Mouse (Mus musculus) cerebellum, adult 2 months (tissue): ENCODE data around the gene Gm16253. TPM values are rescaled to one million over a fixed set of nuclear protein-coding genes. Genes with fewer than 3 reads are reported as not detected.

Experiments
- DNase-seq, 2 experiments: peaks; one replicate each; pipeline ENCODE4 v3.0.0; 2021
- H3K27ac ChIP-seq: fragments of 200-500 bp; 2 replicates; pipeline ENCODE4 v1.5.1; 2012; ENCODE audit warnings: low read length, control low read depth, inconsistent platforms; ENCODE audit not compliant: insufficient read depth
- H3K27me3 ChIP-seq: fragments of 200-500 bp; 2 replicates; pipeline ENCODE4 v1.6.1; 2012; ENCODE audit warnings: inconsistent platforms, mild to moderate bottlenecking, low read length, moderate library complexity; ENCODE audit not compliant: control insufficient read depth, insufficient read depth
- H3K4me1 ChIP-seq: fragments of 200-500 bp; 2 replicates; pipeline ENCODE4 v1.6.1; 2011; ENCODE audit warnings: low read length; ENCODE audit not compliant: control insufficient read depth, insufficient read depth
- H3K4me3 ChIP-seq: fragments of 200-500 bp; replicated peaks from 2 replicates; pipeline ENCODE3; 2011; ENCODE audit warnings: mild to moderate bottlenecking, low read depth, low read length, control low read depth; ENCODE audit not compliant: insufficient read depth
- CTCF ChIP-seq: fragments of 200-500 bp; IDR thresholded peaks from 2 replicates; pipeline ENCODE4 v1.5.1; 2011; ENCODE audit warnings: low read depth, mild to moderate bottlenecking, control low read depth, low read length, moderate library complexity, borderline replicate concordance; ENCODE audit not compliant: insufficient read depth
- POLR2A ChIP-seq: fragments of 200-500 bp; IDR thresholded peaks from 2 replicates; pipeline ENCODE4 v1.6.1; 2011; ENCODE audit warnings: low read length, control low read depth, borderline replicate concordance; ENCODE audit not compliant: insufficient read depth
- WGBS: fragments of 180-500 bp; shearing (Covaris S2); methylation state at CpG from one replicate; pipeline ENCODE4 v1.1.7; 2018; 5-methylcytosine and 5-hydroxymethylcytosine counted together
- polyA plus RNA-seq: library from polyadenylated mRNA; depleted of rRNA; stranded (reverse); fragments of >200 nt; gene quantifications from 2 replicates; pipeline ENCODE4 v1.2.3, GENCODE M21; 2012

The Gm16253 gene
- polyA plus RNA-seq, 1 experiment = not detected

GRCm38 (mm10) chr3:96558668-96559196 lies 18.1 kb upstream of the Gm16253 start:
- no peak for DNase-seq
- Histone ChIP-seq H3K27ac (no peak overlapping the region), H3K4me1 (no peaks in the 10 kb centered on the region; the same call in 1 of the 2 replicates), H3K27me3 (no peaks in the 10 kb centered on the region), H3K4me3 (peak overlapping the region; percentile 9)
- TF ChIP-seq CTCF (no peak), POLR2A (no peak)
- 63% methylated on average over 10 of the region's 10 CpGs for WGBS

GRCm38 (mm10) chr3:96559398-96559910 lies 17.3 kb upstream of the Gm16253 start:
- Histone ChIP-seq H3K4me3 (peak overlapping the region; percentile 44), H3K27me3 (no peaks in the 10 kb centered on the region), H3K4me1 (no peaks in the 10 kb centered on the region; the same call in 1 of the 2 replicates), H3K27ac (no peak overlapping the region)
- WGBS = 43% methylated on average over 12 of the region's 12 CpGs
- no peak for DNase-seq
- TF ChIP-seq CTCF (no peak), POLR2A (no peak)

- DNase-seq = no peak
These were observed 16.6 kb upstream of the Gm16253 start for GRCm38 (mm10) chr3:96559911-96560850.

GRCm38 (mm10) chr3:96560881-96561668 lies 15.7 kb upstream of the Gm16253 start:
- Histone ChIP-seq H3K27me3 (no peaks in the 10 kb centered on the region), H3K4me3 (no peak overlapping the region), H3K4me1 (no peaks in the 10 kb centered on the region), H3K27ac (no peak overlapping the region)
- WGBS = 79% methylated on average over 9 of the region's 9 CpGs
- DNase-seq = no peak
- TF ChIP-seq CTCF = no peak
- no peak for TF ChIP-seq POLR2A

More at GRCm38 (mm10) chr3:96559911-96560850, 16.6 kb upstream of the Gm16253 start:
- TF ChIP-seq POLR2A = no peak
- no peak for TF ChIP-seq CTCF
- WGBS = 53% methylated on average over 23 of the region's 23 CpGs
- peak overlapping the region; percentile 17 for H3K4me3 ChIP-seq
- H3K27ac ChIP-seq = no peak overlapping the region
- H3K27me3 ChIP-seq = no peaks in the 10 kb centered on the region
- no peaks in the 10 kb centered on the region; the same call in 1 of the 2 replicates for H3K4me1 ChIP-seq

- TF ChIP-seq POLR2A (no peak), CTCF (no peak)
- no peak for DNase-seq
- no peaks in the 10 kb centered on the region for H3K27me3 ChIP-seq
- no peak overlapping the region for H3K27ac ChIP-seq
- H3K4me3 ChIP-seq = no peak overlapping the region
- H3K4me1 ChIP-seq = no peaks in the 10 kb centered on the region
- WGBS = 65% methylated on average over 10 of the region's 10 CpGs
These were observed 14.7 kb upstream of the Gm16253 start for GRCm38 (mm10) chr3:96561946-96562681.

GRCm38 (mm10) chr3:96563267-96563666 lies 13.5 kb upstream of the Gm16253 start:
- Histone ChIP-seq H3K4me3 (no peak overlapping the region), H3K4me1 (no peaks in the 10 kb centered on the region), H3K27ac (no peak overlapping the region), H3K27me3 (no peaks in the 10 kb centered on the region)
- TF ChIP-seq POLR2A = no peak
- no peak for TF ChIP-seq CTCF
- no peak for DNase-seq
- 94% methylated on average over 8 of the region's 8 CpGs for WGBS

- H3K27me3 ChIP-seq = no peaks in the 10 kb centered on the region
- no peaks in the 10 kb centered on the region for H3K4me1 ChIP-seq
- 69% methylated on average over 10 of the region's 10 CpGs for WGBS
- TF ChIP-seq POLR2A (no peak), CTCF (no peak)
- H3K27ac ChIP-seq = no peak overlapping the region
- no peak for DNase-seq
- no peak overlapping the region for H3K4me3 ChIP-seq
These were observed 12.7 kb upstream of the Gm16253 start for GRCm38 (mm10) chr3:96563911-96564632.
